Mouse (Mus musculus): ENCODE results near the gene Il11ra1.
"Not testable (repeated sequence)": the region's sequence is repeated elsewhere in the genome, so short reads cannot be mapped to it uniquely, and the experiment has no call there.

DNA sequence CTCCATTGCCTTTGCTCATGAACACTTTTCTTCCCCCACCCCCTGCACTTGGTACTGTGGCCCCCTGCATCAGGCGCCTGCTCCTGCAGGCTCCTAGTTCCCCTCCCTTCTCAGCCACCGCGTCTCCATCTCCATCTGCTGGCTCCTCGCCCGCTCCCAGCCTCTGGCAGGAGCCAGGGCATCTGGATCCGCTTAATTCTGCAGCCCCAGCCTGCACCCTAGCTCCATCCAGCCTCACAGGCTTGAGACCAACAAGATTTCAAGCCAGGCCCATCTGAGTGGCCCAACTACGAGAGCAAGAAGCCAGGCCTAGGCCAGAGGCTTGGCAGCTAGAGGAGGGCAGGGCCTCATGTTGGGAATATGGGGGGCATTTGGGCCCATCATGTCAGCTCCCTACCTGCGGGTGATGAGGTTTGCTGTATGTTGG, 62.9 kb downstream of the Il11ra1 start:
- TF ChIP-seq POLR2A (IDR thresholded peaks at IDR 0.05; ENCODE audit: low read depth, low read length); CTCF (IDR thresholded peaks at IDR 0.05; ENCODE audit: extremely low read depth, insufficient read length, insufficient replicate concordance, low read depth, low read length): not testable (repeated sequence)
